16 mouse cellular contexts compared by ENCODE assay signal in genomic region chr7:122630386-122630785, GRCm38 (mm10). TPM values are rescaled to one million over a fixed set of nuclear protein-coding genes. Genes with fewer than 3 reads are reported as not detected.
"Had no signal": no experiment of that assay in that cellular context is flagged by ENCODE, and none has a peak within 500 bp of the region (broad histone marks: within the 10 kb centered on the region; RNA-seq: fewer than 3 reads in every experiment).

No protein-coding gene starts in this region.

- H3K4me1 ChIP-seq: limb, embryonic 15.5 days; liver, embryonic 12.5 days; midbrain, embryonic 15.5 days; neural tube, embryonic 12.5 days had no signal

- H3K4me3 ChIP-seq: left cerebral cortex, adult 2 months; limb, embryonic 15.5 days; liver, embryonic 12.5 days; megakaryocyte, embryonic 14.5 days; midbrain, embryonic 15.5 days; neural tube, embryonic 12.5 days had no signal

- H3K27ac ChIP-seq: left cerebral cortex, adult 2 months; limb, embryonic 15.5 days; liver, embryonic 12.5 days; macrophage; midbrain, embryonic 15.5 days; neural tube, embryonic 12.5 days; stomach, postnatal 0 days had no signal

- H3K4me2 ChIP-seq: limb, embryonic 15.5 days; liver, embryonic 12.5 days; lung, embryonic 14.5 days; midbrain, embryonic 11.5 days; midbrain, embryonic 15.5 days; neural tube, embryonic 12.5 days had no signal

- H3K36me3 ChIP-seq: limb, embryonic 15.5 days; liver, embryonic 12.5 days; midbrain, embryonic 15.5 days; neural tube, embryonic 12.5 days had no signal

- H3K27me3 ChIP-seq: limb, embryonic 15.5 days; liver, embryonic 12.5 days; megakaryocyte, embryonic 14.5 days; midbrain, embryonic 15.5 days; neural tube, embryonic 12.5 days had no signal

- H3K9me3 ChIP-seq: limb, embryonic 15.5 days; liver, embryonic 12.5 days; midbrain, embryonic 15.5 days; neural tube, embryonic 12.5 days had no signal

- ATAC-seq: liver, embryonic 12.5 days; midbrain, embryonic 15.5 days had no signal

- H3K9ac ChIP-seq: limb, embryonic 15.5 days; liver, embryonic 12.5 days; lung, embryonic 14.5 days; midbrain, embryonic 15.5 days; neural tube, embryonic 12.5 days had no signal

- DNase-seq: kidney, postnatal 14 days; lung, embryonic 14.5 days; lung, postnatal 10 days; thymus, postnatal 4 days had no signal

RNA-seq across cellular contexts. Expression of gene Cacng3, which starts 39.9 kb away (rescaled TPM):
- polyA plus RNA-seq: kidney, embryonic 14.5 days; large intestine, adult 2 months; limb, embryonic 11.5 days; liver, embryonic 12.5 days; macrophage had no signal
